Mouse (Mus musculus) hindbrain, embryonic 11.5 days (tissue): ENCODE results near the gene Hc. TPM values are rescaled to one million over a fixed set of nuclear protein-coding genes. Genes with fewer than 3 reads are reported as not detected.

Experiments
- ATAC-seq: fragments of 200-750 bp; cut with Nextera tagmentation; 2 replicates; pipeline ENCODE4 v1.8.0; 2017; ENCODE audit warnings: mild to moderate bottlenecking, moderate TSS enrichment, moderate library complexity; ENCODE audit not compliant: low FRiP score
- DNase-seq: peaks from one replicate; pipeline ENCODE4 v3.0.0-alpha.2; 2015; ENCODE audit warnings: low spot score
- H3K27ac ChIP-seq: fragments of 300-500 bp; sonication (generic); 2 replicates; pipeline ENCODE4 v1.5.1; 2014; ENCODE audit warnings: mild to moderate bottlenecking, low read depth, low read length
- H3K27me3 ChIP-seq: fragments of 300-500 bp; sonication (generic); 2 replicates; pipeline ENCODE4 v1.6.1; 2014; ENCODE audit warnings: mild to moderate bottlenecking, low read length, moderate library complexity, mixed read lengths; ENCODE audit not compliant: control insufficient read depth, insufficient read depth
- H3K36me3 ChIP-seq: fragments of 300-500 bp; sonication (generic); 2 replicates; pipeline ENCODE4 v1.6.1; 2014; ENCODE audit warnings: mild to moderate bottlenecking, low read length, moderate library complexity, mixed read lengths; ENCODE audit not compliant: control insufficient read depth, insufficient read depth
- H3K4me1 ChIP-seq: fragments of 300-500 bp; sonication (generic); replicated peaks from 2 replicates; pipeline ENCODE4 v1.6.1; 2014; ENCODE audit warnings: low read length, mixed read lengths; ENCODE audit not compliant: control insufficient read depth, insufficient read depth
- H3K4me2 ChIP-seq: fragments of 300-500 bp; sonication (generic); replicated peaks from 2 replicates; pipeline ENCODE4 v1.6.1; 2014; ENCODE audit warnings: mild to moderate bottlenecking, low read depth, low read length
- H3K4me3 ChIP-seq: fragments of 300-500 bp; sonication (generic); 2 replicates; pipeline ENCODE4 v1.5.1; 2014; ENCODE audit warnings: low read depth, low read length
- H3K9ac ChIP-seq: fragments of 300-500 bp; sonication (generic); 2 replicates; pipeline ENCODE4 v1.6.1; 2014; ENCODE audit warnings: low read depth, low read length
- H3K9me3 ChIP-seq: fragments of 300-500 bp; sonication (generic); 2 replicates; pipeline ENCODE4 v1.6.1; 2016; ENCODE audit warnings: low read length; ENCODE audit not compliant: control insufficient read depth
- WGBS: fragments of 180-500 bp; shearing (Covaris S2); extraction: QIAGEN DNeasy Blood & Tissue Kit; methylation state at CpG from one replicate; pipeline ENCODE4 v1.1.7; 2014; 5-methylcytosine and 5-hydroxymethylcytosine counted together
- polyA plus RNA-seq: library from polyadenylated mRNA; unstranded; fragments of >200 nt; fragmentation: Nextera tagmentation; extraction: Ambion mirVana; gene quantifications from 2 replicates; pipeline ENCODE4 v1.2.1, GENCODE M21; 2014

Hc gene
- polyA plus RNA-seq, 1 experiment from 2014 or later, result 0.60 TPM

- no peak overlapping the region for H3K4me2 ChIP-seq
- H3K27me3 ChIP-seq, result no peaks in the 10 kb centered on the region
- DNase-seq, result no peak
- H3K4me3 ChIP-seq, result no peak overlapping the region
- 65% methylated on average over 5 of the region's 5 CpGs for WGBS
- H3K9me3 ChIP-seq, result no peaks in the 10 kb centered on the region
- no peak overlapping the region for H3K27ac ChIP-seq
- H3K9ac ChIP-seq, result no peak overlapping the region
- no peaks in the 10 kb centered on the region for H3K4me1 ChIP-seq
- H3K36me3 ChIP-seq, result no peaks in the 10 kb centered on the region
- ATAC-seq, result no peak
Observed at GRCm38 (mm10) chr2:34937460-34937859, 123.8 kb downstream of the Hc start.

Other genes starting within 250 kb of the Hc start
- 63.5 and 65.6 TPM in 2 replicates for gene Fbxw2, start 235.1 kb downstream of the Hc start, polyA plus RNA-seq
- gene Gm34653, start 228.4 kb downstream of the Hc start, polyA plus RNA-seq, result 0.11 TPM in 1 of 2 replicates, not detected in the other
- gene Cutal, start 187.0 kb downstream of the Hc start, polyA plus RNA-seq, result not detected in 2 replicates
- 118 TPM in 2 replicates for gene Psmd5, start 186.5 kb downstream of the Hc start, polyA plus RNA-seq
- 1.7 and 2.3 TPM in 2 replicates for gene Phf19, start 147.4 kb downstream of the Hc start, polyA plus RNA-seq
- gene Traf1, start 99.7 kb downstream of the Hc start, polyA plus RNA-seq, result 0.28 and 0.40 TPM in 2 replicates
- gene AI182371, start 40.1 kb upstream of the Hc start, polyA plus RNA-seq, result not detected in 2 replicates
- gene Cntrl, start 48.1 kb upstream of the Hc start, polyA plus RNA-seq, result 33.0 and 38.6 TPM in 2 replicates
- 297 and 327 TPM in 2 replicates for gene Rab14, start 139.7 kb upstream of the Hc start, polyA plus RNA-seq
- 39.9 and 40.2 TPM in 2 replicates for gene Gsn, start 194.9 kb upstream of the Hc start, polyA plus RNA-seq